Mouse (Mus musculus) activated CD4-positive, CD25-positive, alpha-beta regulatory T cell, adult 9 weeks (primary cell): ENCODE measurements around the gene Defa28. TPM values are rescaled to one million over a fixed set of nuclear protein-coding genes. Genes with fewer than 3 reads are reported as not detected.

Source experiments
- polyA plus RNA-seq: library from polyadenylated mRNA; unstranded; fragments of 100-300 nt; shearing (Covaris generic); gene quantifications from one replicate; pipeline ENCODE4 v1.2.1, GENCODE M21; 2017

The Defa28 gene
- not detected for polyA plus RNA-seq

GRCm38 (mm10) chr8:21582706-21583105, at the start of gene Defa28:
Gene Defa28 (plus strand): TSS chr8:21583006.

GRCm38 (mm10) chr8:21565086-21565485, 17.7 kb upstream of the Defa28 start, which contains the start of gene Defa37:
Gene Defa37 (plus strand): TSS chr8:21565386.

DNA sequence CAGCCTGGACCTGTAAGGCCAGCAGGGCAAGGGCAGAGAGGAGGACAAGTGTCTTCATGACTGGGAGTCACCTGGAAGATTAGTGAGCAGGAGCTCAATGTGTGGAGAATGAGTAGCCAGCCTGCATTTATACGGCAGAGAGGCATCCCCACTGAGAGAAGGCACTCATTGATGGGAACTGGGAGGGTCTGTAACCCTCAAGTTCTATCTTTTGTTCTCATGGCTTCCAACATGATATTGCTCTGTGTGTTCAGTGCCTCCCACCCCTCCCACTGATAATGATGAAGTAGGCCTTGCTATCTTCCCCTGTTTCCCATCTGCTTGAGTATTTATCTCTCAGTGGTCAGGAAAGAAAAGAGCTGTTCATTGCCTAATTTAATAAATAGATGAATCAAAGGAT, 11.6 kb downstream of the Defa28 start, which contains the start of gene Gm7861:
Gm7861 (minus strand) TSS at position 101 of the 400 bp plus-strand sequence.

GRCm38 (mm10) chr8:21617883-21618282, 35.1 kb downstream of the Defa28 start, which contains the start of gene Defa26:
Gene Defa26 (plus strand): TSS chr8:21618183.

Other genes starting within 250 kb of the Defa28 start
- gene Defa2, start 204.5 kb upstream of the Defa28 start, polyA plus RNA-seq, result not detected
- not detected for gene Defa33, start 191.2 kb upstream of the Defa28 start, polyA plus RNA-seq
- gene Defa36, start 155.6 kb upstream of the Defa28 start, polyA plus RNA-seq, result not detected
- gene Gm7849, start 126.4 kb upstream of the Defa28 start, polyA plus RNA-seq, result not detected
- not detected for gene Defa20, start 73.7 kb upstream of the Defa28 start, polyA plus RNA-seq
- not detected for gene Defa32, start 54.0 kb upstream of the Defa28 start, polyA plus RNA-seq
- gene Defa37, start 17.6 kb upstream of the Defa28 start, polyA plus RNA-seq, result not detected
- not detected for gene Gm7861, start 11.5 kb downstream of the Defa28 start, polyA plus RNA-seq
- gene Defa26, start 35.2 kb downstream of the Defa28 start, polyA plus RNA-seq, result not detected
- gene Defa17, start 72.8 kb downstream of the Defa28 start, polyA plus RNA-seq, result not detected
- gene Defa34, start 82.8 kb downstream of the Defa28 start, polyA plus RNA-seq, result not detected
- not detected for gene AY761184, start 120.6 kb downstream of the Defa28 start, polyA plus RNA-seq
- gene Defa24, start 151.5 kb downstream of the Defa28 start, polyA plus RNA-seq, result not detected
- not detected for gene Defb50, start 240.5 kb downstream of the Defa28 start, polyA plus RNA-seq